Mouse (Mus musculus): ENCODE results near the gene Rasgef1b. TPM values are rescaled to one million over a fixed set of nuclear protein-coding genes. Genes with fewer than 3 reads are reported as not detected.

The Rasgef1b gene
- polyA plus RNA-seq, 1 experiment, result 13.5 TPM

DNA sequence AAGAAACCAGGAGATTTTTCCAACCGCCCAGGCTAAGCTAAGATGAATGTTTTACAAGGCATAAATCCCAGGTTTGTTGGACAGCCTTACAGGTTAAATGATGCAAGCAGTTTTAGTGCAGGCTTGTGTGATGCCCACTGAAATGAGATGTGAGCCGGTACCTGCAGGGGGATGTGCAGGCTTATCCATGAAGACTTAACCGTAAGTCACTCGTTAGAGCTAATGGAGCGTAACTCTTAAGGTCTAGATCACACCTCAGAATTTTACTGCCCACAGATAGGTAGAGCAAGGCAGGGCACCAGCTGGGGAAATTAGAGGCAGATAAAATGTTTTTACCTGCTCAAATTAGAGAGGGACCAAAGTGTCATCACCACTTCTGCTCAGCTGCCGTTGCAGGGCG, 14.0 kb upstream of the Rasgef1b start:
- Histone ChIP-seq H3K4me1 (ENCODE audit: control insufficient read depth, insufficient read depth, low read length) (no peaks in the 10 kb centered on the region), H3K4me3 (replicated peaks; ENCODE audit: extremely low read depth, low read depth, low read length) (no peak overlapping the region)
- DNase-seq, result no peak
- 86% methylated on average over 7 of the region's 7 CpGs for WGBS
- no peak for TF ChIP-seq CTCF (IDR thresholded peaks at IDR 0.05; ENCODE audit: insufficient read depth, low read length)

DNA sequence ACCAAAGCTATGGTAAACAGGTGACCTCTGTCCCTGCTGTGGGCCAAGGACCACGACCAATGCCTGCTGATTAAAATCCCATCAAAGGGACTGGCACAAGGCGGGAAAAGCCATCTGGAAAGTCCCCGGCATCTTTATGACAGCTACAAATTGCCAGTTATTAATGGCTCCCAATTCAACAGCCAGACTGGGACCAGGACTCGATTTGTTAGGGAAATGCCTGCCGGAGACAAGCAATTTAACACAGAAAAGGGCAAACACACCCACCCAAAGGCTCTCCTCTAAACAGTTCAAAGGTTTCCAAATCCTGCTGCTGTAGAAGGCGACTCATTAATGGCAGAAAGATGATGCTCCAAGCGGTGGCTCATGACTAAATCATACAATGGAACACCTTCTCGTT, 13.2 kb upstream of the Rasgef1b start:
- no peaks in the 10 kb centered on the region for H3K4me1 ChIP-seq (ENCODE audit: control insufficient read depth, insufficient read depth, low read length)
- no peak overlapping the region for H3K4me3 ChIP-seq (replicated peaks; ENCODE audit: extremely low read depth, low read depth, low read length)
- DNase-seq, result no peak
- TF ChIP-seq POLR2A (IDR thresholded peaks at IDR 0.05; ENCODE audit: borderline replicate concordance, extremely low read depth, low read depth, low read length) (no peak), CTCF (IDR thresholded peaks at IDR 0.05; ENCODE audit: insufficient read depth, low read length) (no peak)
- WGBS, result 53% methylated on average over 8 of the region's 8 CpGs

DNA sequence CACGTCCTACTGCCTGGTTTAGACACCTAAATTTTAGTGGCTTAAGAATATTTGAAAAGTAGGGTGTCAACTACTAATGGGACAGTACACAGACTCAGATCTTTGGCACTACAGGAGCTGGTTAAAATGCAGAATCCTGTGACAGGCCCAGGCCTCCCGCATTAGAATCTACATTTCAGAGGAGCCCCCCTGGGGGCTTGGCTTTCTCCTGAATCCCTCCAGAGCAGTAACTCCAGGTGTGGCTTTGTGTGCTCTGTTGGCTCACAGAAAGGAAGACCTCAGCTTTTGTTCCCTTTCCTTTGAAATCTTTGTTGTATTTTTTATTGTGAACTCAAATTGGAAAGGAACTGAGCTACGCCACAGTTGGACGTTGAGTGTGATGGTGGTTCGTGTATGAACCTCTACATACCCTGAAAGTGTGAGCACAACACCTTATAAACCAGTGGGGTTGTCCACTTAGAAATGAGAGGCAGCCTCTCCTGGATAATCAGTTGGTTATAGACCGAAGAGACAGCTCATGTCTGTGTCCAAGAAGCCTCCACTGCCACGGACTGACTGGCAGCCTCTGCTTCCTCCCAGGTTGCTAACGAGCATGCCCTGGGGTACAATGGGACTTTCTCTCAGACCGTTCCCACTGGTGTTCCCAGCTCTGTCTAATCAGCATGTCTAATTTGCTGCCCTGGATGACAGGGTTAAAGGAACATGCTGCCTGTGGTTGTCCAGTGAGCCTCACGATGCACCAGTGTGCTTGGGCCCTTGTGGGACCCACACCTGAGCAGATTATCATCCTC, 9.3 kb upstream of the Rasgef1b start:
- H3K4me1 ChIP-seq (ENCODE audit: control insufficient read depth, insufficient read depth, low read length), result no peaks in the 10 kb centered on the region
- no peak for DNase-seq
- WGBS, result 53% methylated on average over 10 of the region's 10 CpGs
- no peak overlapping the region for H3K4me3 ChIP-seq (replicated peaks; ENCODE audit: extremely low read depth, low read depth, low read length)
- no peak for TF ChIP-seq POLR2A (IDR thresholded peaks at IDR 0.05; ENCODE audit: borderline replicate concordance, extremely low read depth, low read depth, low read length)
- TF ChIP-seq CTCF (IDR thresholded peaks at IDR 0.05; ENCODE audit: insufficient read depth, low read length), result no peak

DNA sequence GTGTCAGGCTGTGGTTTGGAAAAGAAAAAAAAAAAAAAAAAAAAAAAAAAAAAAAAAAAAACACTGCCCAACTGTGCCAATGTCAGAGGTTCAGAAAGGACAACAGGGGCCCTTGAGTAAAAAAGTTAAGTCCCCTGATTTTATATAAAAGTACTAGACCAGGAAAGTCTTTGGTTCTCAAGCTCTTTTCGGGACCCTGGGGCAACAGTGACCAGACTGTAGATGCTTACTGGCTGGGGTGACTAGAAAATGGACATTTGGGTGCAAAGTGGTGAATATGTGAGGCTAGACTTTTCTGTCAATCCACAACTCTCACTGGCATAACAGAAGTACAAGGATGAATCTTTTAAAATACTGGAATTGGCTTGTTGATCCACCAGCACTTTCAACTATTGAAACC, 1.1 kb upstream of the Rasgef1b start:
- Histone ChIP-seq H3K4me3 (replicated peaks; ENCODE audit: extremely low read depth, low read depth, low read length) (no peak overlapping the region), H3K4me1 (ENCODE audit: control insufficient read depth, insufficient read depth, low read length) (peaks cover 5% of the 10 kb centered on the region; the same call in 1 of the 2 replicates)
- WGBS, result 92% methylated on average over 1 of the region's 1 CpGs
- no peak for DNase-seq
- no peak for TF ChIP-seq POLR2A (IDR thresholded peaks at IDR 0.05; ENCODE audit: borderline replicate concordance, extremely low read depth, low read depth, low read length)
- TF ChIP-seq CTCF (IDR thresholded peaks at IDR 0.05; ENCODE audit: insufficient read depth, low read length), result no peak

DNA sequence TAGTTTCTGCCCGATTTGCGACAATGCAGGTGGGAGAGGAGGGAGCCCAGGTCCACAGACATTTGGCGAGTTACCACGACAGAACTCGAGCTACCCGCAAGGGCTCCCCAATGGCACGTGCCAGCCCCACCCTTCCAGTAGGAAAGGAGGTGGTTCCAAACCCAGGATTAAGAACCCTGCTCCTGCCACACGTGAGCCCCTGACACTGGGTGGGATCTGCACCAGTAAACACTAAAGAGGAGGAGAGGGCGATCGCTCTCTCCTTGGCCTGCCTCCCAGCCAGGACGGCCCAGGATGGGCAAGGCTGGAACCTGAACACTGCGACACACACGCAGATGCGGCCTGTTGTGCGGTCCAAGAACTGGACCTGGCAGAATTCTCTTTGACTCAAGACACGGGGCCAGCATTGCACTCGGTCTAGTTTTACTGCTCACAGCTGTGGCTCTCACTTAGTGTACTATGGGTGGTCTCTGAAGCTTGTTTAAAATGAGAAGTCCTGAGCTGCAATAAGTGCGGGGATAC, 557 bp upstream of the Rasgef1b start:
- peaks cover 5% of the 10 kb centered on the region; the same call in 1 of the 2 replicates for H3K4me1 ChIP-seq (ENCODE audit: control insufficient read depth, insufficient read depth, low read length)
- TF ChIP-seq POLR2A (IDR thresholded peaks at IDR 0.05; ENCODE audit: borderline replicate concordance, extremely low read depth, low read depth, low read length) (no peak), CTCF (IDR thresholded peaks at IDR 0.05; ENCODE audit: insufficient read depth, low read length) (no peak)
- peak; percentile 31 for DNase-seq
- 5% methylated on average over 18 of the region's 18 CpGs for WGBS
- H3K4me3 ChIP-seq (replicated peaks; ENCODE audit: extremely low read depth, low read depth, low read length), result no peak overlapping the region

DNA sequence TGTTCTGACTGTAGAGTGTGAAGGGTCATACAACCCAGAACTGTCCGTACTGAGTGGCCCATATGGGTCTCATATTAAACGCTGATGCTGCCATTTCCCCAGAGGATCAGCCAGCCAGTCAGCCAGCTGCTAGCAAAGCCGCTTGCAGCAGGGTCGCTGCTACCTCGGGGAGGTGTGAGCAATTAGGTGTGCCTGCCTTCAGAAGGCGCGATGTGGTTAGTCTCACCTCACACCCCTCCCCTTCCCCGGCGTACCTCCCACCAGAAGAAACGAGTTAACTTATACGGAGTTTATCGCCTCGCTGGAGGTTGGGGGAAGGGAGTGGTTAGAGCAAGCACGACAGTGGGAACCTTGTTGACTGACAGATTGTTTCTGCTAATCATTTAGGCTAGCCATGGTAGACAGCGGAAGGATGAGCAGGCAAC, 826 bp downstream of the Rasgef1b start:
- 3% methylated on average over 15 of the region's 15 CpGs for WGBS
- DNase-seq, result no peak
- peaks cover 5% of the 10 kb centered on the region; the same call in 1 of the 2 replicates for H3K4me1 ChIP-seq (ENCODE audit: control insufficient read depth, insufficient read depth, low read length)
- H3K4me3 ChIP-seq (replicated peaks; ENCODE audit: extremely low read depth, low read depth, low read length), result peak overlapping the region; percentile 13
- TF ChIP-seq POLR2A (IDR thresholded peaks at IDR 0.05; ENCODE audit: borderline replicate concordance, extremely low read depth, low read depth, low read length) (no peak), CTCF (IDR thresholded peaks at IDR 0.05; ENCODE audit: insufficient read depth, low read length) (no peak)

DNA sequence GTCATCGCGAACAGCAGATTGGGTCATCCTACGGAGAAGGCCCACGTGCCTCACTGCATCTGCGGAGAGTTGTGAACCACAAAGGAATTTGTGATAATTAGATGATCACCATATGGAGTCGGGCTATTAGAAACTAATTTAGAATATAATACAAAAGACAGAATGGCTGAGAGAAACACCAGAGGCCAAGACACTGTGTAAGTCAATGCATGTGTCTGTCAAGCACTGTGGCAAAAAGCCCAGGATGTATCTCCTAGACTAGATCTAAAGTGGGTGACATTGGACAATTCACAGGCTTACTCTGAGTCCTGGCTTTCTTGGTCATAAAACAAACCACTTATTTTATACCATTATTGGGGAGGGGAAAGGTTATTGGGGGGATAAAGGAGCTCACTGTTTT, 4.9 kb downstream of the Rasgef1b start:
- Histone ChIP-seq H3K4me1 (ENCODE audit: control insufficient read depth, insufficient read depth, low read length) (no peaks in the 10 kb centered on the region), H3K4me3 (replicated peaks; ENCODE audit: extremely low read depth, low read depth, low read length) (no peak overlapping the region)
- 72% methylated on average over 6 of the region's 6 CpGs for WGBS
- TF ChIP-seq CTCF (IDR thresholded peaks at IDR 0.05; ENCODE audit: insufficient read depth, low read length), result no peak
- no peak for TF ChIP-seq POLR2A (IDR thresholded peaks at IDR 0.05; ENCODE audit: borderline replicate concordance, extremely low read depth, low read depth, low read length)
- no peak for DNase-seq

DNA sequence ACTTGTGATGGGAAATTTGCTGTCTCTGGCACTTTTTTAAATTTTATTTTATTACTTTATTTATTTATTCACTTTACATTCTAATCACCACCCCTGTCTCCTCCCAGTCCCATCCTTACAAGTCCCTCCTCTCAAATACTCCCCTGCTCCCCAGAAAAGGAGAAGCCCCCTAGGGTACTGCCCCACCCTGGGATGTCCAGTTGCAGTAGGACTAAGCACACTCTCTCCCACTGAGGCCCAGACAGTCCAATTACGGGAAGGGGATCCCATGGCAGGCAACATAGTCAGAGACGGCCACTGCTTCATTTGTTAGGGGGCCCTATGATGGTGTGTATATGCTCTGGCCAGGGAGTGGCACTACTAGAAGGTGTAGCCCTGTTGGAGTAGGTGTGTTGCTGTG, 6.6 kb downstream of the Rasgef1b start:
- DNase-seq, result no peak
- no peak overlapping the region for H3K4me3 ChIP-seq (replicated peaks; ENCODE audit: extremely low read depth, low read depth, low read length)
- 87% methylated on average over 2 of the region's 2 CpGs for WGBS
- no peaks in the 10 kb centered on the region for H3K4me1 ChIP-seq (ENCODE audit: control insufficient read depth, insufficient read depth, low read length)
- no peak for TF ChIP-seq POLR2A (IDR thresholded peaks at IDR 0.05; ENCODE audit: borderline replicate concordance, extremely low read depth, low read depth, low read length)
- no peak for TF ChIP-seq CTCF (IDR thresholded peaks at IDR 0.05; ENCODE audit: insufficient read depth, low read length)

DNA sequence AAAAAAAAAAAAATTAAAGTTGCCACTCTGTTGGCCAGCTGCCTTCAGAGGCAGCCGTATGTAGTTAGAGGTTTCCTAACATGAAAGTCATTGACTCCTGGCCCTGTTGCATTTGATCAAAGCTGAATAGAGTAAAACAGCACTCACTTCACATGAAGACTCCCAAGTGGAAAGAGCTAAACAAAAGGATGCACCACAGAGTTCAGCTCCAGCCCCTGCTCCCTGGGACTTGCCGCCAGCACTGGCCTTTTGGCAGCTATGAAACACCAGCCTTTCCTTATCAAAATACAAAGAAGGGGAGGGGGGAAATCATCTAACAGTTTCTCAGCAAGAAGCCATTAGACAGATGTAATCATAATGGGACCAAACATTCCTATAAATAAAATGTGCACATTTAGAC, 8.3 kb downstream of the Rasgef1b start:
- no peak for DNase-seq
- Histone ChIP-seq H3K4me3 (replicated peaks; ENCODE audit: extremely low read depth, low read depth, low read length) (no peak overlapping the region), H3K4me1 (ENCODE audit: control insufficient read depth, insufficient read depth, low read length) (no peaks in the 10 kb centered on the region)
- 47% methylated on average over 2 of the region's 2 CpGs for WGBS
- no peak for TF ChIP-seq POLR2A (IDR thresholded peaks at IDR 0.05; ENCODE audit: borderline replicate concordance, extremely low read depth, low read depth, low read length)
- TF ChIP-seq CTCF (IDR thresholded peaks at IDR 0.05; ENCODE audit: insufficient read depth, low read length), result no peak

DNA sequence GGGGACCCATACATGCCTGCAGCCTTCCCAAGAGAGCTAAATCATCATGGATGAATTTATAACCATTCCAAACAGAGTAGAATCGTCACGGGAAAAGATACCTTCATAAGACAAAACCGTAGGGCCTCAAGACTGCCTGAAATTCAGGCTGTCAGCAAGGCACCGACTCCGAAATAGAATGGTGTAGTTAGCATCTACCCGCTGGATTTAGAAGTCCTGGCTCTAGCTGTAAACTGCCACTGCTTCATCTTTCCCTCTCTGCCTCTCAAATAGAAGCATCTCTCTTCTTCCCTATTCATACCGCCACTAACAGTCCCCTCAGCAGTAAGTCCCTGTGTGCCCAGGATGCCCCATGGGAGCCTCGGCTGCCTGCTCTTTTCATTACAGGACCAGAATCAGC, 10.9 kb downstream of the Rasgef1b start:
- no peak for TF ChIP-seq POLR2A (IDR thresholded peaks at IDR 0.05; ENCODE audit: borderline replicate concordance, extremely low read depth, low read depth, low read length)
- no peak for TF ChIP-seq CTCF (IDR thresholded peaks at IDR 0.05; ENCODE audit: insufficient read depth, low read length)
- no peaks in the 10 kb centered on the region for H3K4me1 ChIP-seq (ENCODE audit: control insufficient read depth, insufficient read depth, low read length)
- DNase-seq, result no peak
- WGBS, result 83% methylated on average over 8 of the region's 8 CpGs
- no peak overlapping the region for H3K4me3 ChIP-seq (replicated peaks; ENCODE audit: extremely low read depth, low read depth, low read length)
